8 mouse cellular contexts compared by ENCODE assay signal in the genomic region with DNA sequence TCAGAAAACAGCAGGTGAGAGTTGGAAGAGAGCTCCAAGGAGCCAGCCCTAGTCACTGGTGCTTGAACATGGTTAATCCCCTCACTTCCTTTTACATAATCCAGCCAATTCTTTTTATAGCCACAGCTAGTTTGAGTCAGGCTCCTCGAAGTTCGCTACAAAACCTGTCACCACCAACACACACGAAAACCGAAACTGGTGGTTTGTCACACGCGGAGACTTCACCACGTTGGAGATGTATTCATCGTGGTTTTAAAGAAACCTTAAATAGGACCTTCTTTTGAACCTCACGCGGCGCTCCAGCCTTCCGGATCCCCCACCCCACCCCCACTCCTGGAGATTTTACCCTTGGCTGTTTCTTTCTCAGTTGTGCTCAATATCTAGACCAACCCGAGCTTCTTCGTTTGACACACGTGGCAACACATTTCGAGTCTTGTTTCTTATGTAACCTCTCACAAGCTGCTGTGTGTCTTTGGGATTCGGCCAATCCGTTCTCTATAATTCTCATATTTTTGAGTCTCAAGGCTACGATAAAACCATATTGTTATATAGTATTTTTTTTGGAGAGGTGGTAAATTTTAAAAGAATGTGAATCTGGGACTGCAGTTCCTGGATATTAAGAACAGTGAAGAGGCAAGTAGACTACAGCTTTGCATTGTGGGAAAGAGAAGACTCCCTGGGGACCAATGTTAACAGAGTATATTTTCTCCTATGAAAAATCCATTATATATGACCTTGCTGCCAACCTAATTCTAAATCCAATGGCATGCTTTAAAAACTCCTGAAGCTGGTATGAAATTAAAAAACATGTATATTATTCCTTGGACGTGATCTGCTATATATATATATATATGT. TPM values are rescaled to one million over a fixed set of nuclear protein-coding genes. Genes with fewer than 3 reads are reported as not detected.
DNase-seq lines count a peak whose midpoint lies in the region; ATAC-seq and TF ChIP-seq lines count a peak whose summit lies in the region.

No protein-coding gene starts in this region.

- H3K9me3 ChIP-seq in liver, embryonic 11.5 days (ENCODE audit: control insufficient read depth, low read length): no peaks in the 10 kb centered on the region

- H3K27ac ChIP-seq in cortical plate, adult 2 months (ENCODE audit: insufficient read depth, low read length): 0 out of 2 replicates have a peak overlapping the region, but pooled peaks have one; percentile 63
- peak overlapping the region; percentile 78 for H3K27ac ChIP-seq in heart, adult 2 months
- no peak overlapping the region; the same call in 1 of the 2 replicates for H3K27ac ChIP-seq in kidney, adult 2 months (ENCODE audit: insufficient read depth, low read depth, low read length)
- no peak overlapping the region for H3K27ac ChIP-seq in liver, embryonic 11.5 days (ENCODE audit: low read depth, low read length)

- peak overlapping the region; percentile 53 for H3K4me2 ChIP-seq in liver, embryonic 11.5 days

- no peaks in the 10 kb centered on the region for H3K79me2 ChIP-seq in heart, adult 2 months (replicated peaks; ENCODE audit: control insufficient read depth, insufficient read depth, low read length)

- peak overlapping the region; percentile 5 for H3K4me3 ChIP-seq in lung, adult 2 months (replicated peaks; ENCODE audit: extremely low read depth, low read depth, low read length)
- peak overlapping the region; percentile 3; the same call in 1 of the 2 replicates for H3K4me3 ChIP-seq in cortical plate, adult 2 months (ENCODE audit: insufficient read depth, low read length)
- H3K4me3 ChIP-seq in heart, adult 2 months: peak overlapping the region; percentile 56
- H3K4me3 ChIP-seq in kidney, adult 2 months (ENCODE audit: insufficient read depth, low read depth, low read length): peak overlapping the region; percentile 27
- H3K4me3 ChIP-seq in liver, embryonic 11.5 days (ENCODE audit: low read depth, low read length): peak overlapping the region; percentile 17; the same call in 1 of the 2 replicates

- no peaks in the 10 kb centered on the region for H3K4me1 ChIP-seq in lung, adult 2 months (ENCODE audit: control insufficient read depth, insufficient read depth, low read length)
- no peaks in the 10 kb centered on the region; the same call in 1 of the 2 replicates for H3K4me1 ChIP-seq in cortical plate, adult 2 months (ENCODE audit: control insufficient read depth, insufficient read depth, low read length)
- H3K4me1 ChIP-seq in heart, adult 2 months (ENCODE audit: control insufficient read depth, insufficient read depth, low read length): no peaks in the 10 kb centered on the region; the same call in 1 of the 2 replicates
- H3K4me1 ChIP-seq in kidney, adult 2 months (ENCODE audit: control insufficient read depth, insufficient read depth, low read length): no peaks in the 10 kb centered on the region
- no peaks in the 10 kb centered on the region for H3K4me1 ChIP-seq in liver, embryonic 11.5 days (replicated peaks; ENCODE audit: control insufficient read depth, insufficient read depth, low read length)

- no peak for TF ChIP-seq EP300 in heart, adult 2 months (IDR thresholded peaks at IDR 0.05; ENCODE audit: insufficient read depth, low read depth, low read length)

- H3K27me3 ChIP-seq in heart, adult 2 months (ENCODE audit: control insufficient read depth, insufficient read depth, low read length): no peaks in the 10 kb centered on the region
- no peaks in the 10 kb centered on the region for H3K27me3 ChIP-seq in kidney, adult 2 months (replicated peaks; ENCODE audit: control insufficient read depth, insufficient read depth, low read length)
- H3K27me3 ChIP-seq in liver, embryonic 11.5 days (replicated peaks; ENCODE audit: control insufficient read depth, insufficient read depth, low read length): no peaks in the 10 kb centered on the region

- TF ChIP-seq POLR2A in lung, adult 2 months (IDR thresholded peaks at IDR 0.05; ENCODE audit: borderline replicate concordance, extremely low read depth, low read depth, low read length): no peak
- TF ChIP-seq POLR2A in cortical plate, adult 2 months (IDR thresholded peaks at IDR 0.05; ENCODE audit: extremely low read depth, insufficient read depth, low read length): no peak
- no peak for TF ChIP-seq POLR2A in heart, adult 2 months (IDR thresholded peaks at IDR 0.05; ENCODE audit: insufficient read depth, low read depth, low read length)
- TF ChIP-seq POLR2A in kidney, adult 2 months (IDR thresholded peaks at IDR 0.05; ENCODE audit: low read depth, low read length): no peak

- intact Hi-C loops in heart, adult 2 months (cut with DNase I): loop anchor here (2.0 to 5.0 kb wide), 2 partner anchors 46 to 57 kb away; no protein-coding TSS in a partner anchor

- H3K36me3 ChIP-seq in heart, adult 2 months (ENCODE audit: control insufficient read depth, insufficient read depth, low read length): no peaks in the 10 kb centered on the region
- no peaks in the 10 kb centered on the region for H3K36me3 ChIP-seq in kidney, adult 2 months (ENCODE audit: control insufficient read depth, insufficient read depth, low read length)
- H3K36me3 ChIP-seq in liver, embryonic 11.5 days (ENCODE audit: control insufficient read depth, insufficient read depth, low read length): no peaks in the 10 kb centered on the region

- 29% methylated on average over 20 of the region's 20 CpGs for WGBS in lung, adult 2 months
- WGBS in heart, adult 2 months: 17% methylated on average over 20 of the region's 20 CpGs
- WGBS in kidney, adult 2 months: 35% methylated on average over 20 of the region's 20 CpGs
- WGBS in liver, embryonic 11.5 days: 31% methylated on average over 20 of the region's 20 CpGs

- no peak for TF ChIP-seq CTCF in lung, adult 2 months (IDR thresholded peaks at IDR 0.05; ENCODE audit: insufficient read depth, low read length)
- no peak for TF ChIP-seq CTCF in cortical plate, adult 2 months (IDR thresholded peaks at IDR 0.05; ENCODE audit: extremely low read depth, insufficient read depth, low read length)
- TF ChIP-seq CTCF in heart, adult 2 months (IDR thresholded peaks at IDR 0.05): no peak
- no peak for TF ChIP-seq CTCF in kidney, adult 2 months (conservative IDR thresholded peaks at IDR 0.05; ENCODE audit: insufficient read depth, insufficient read length, low read depth, low read length)

- peak overlapping the region; percentile 51 for H3K9ac ChIP-seq in heart, adult 2 months (ENCODE audit: low read depth, low read length)
- H3K9ac ChIP-seq in liver, embryonic 11.5 days (ENCODE audit: low read depth, low read length): no peak overlapping the region

- no peak for DNase-seq in lung, adult 2 months
- DNase-seq in lung, postnatal 25 days (ENCODE audit: low spot score): no peak
- peak; percentile 39 to 46 for DNase-seq in heart, adult 2 months
- DNase-seq in kidney, adult 2 months: peak; percentile 33
- no peak for DNase-seq in liver, embryonic 11.5 days (ENCODE audit: low spot score)
- peak; percentile 21 for DNase-seq in retina, embryonic 14.5 days (ENCODE audit: low spot score)
- no peak for DNase-seq in urinary bladder, postnatal 4 days (ENCODE audit: low spot score in 2 of 2)

- ATAC-seq in liver, embryonic 11.5 days (replicated peaks; ENCODE audit: low FRiP score): no peak

RNA-seq across cellular contexts. Expression of a gene that starts 21.8 kb away (rescaled TPM):
- polyA plus RNA-seq in lung, adult 2 months (2012; rRNA removed): 21.0 and 27.8 TPM in 2 replicates
- 83.2 and 88.6 TPM in 2 replicates for polyA plus RNA-seq in cortical plate, adult 2 months (2012; rRNA removed)
- total RNA-seq in heart, adult 2 months (2021): 10 to 100 TPM; 20.5 to 27.6 TPM
- polyA plus RNA-seq in heart, adult 2 months (2012; rRNA removed): 19.0 and 32.2 TPM in 2 replicates
- polyA plus RNA-seq in kidney, adult 2 months (2012; rRNA removed): 15.9 and 16.5 TPM in 2 replicates
- polyA plus RNA-seq in liver, embryonic 11.5 days (2014; fragmentation: Nextera tagmentation; extraction: Ambion mirVana): 12.1 and 14.7 TPM in 2 replicates

Comparison
In these comparisons a context has a peak if more than half of its experiments do, and no peak if none do; other contexts are left out.
1. DNase-seq: peak in heart, adult 2 months (2 of 2), kidney, adult 2 months (single experiment) and retina, embryonic 14.5 days (single experiment); none in lung, adult 2 months (single experiment), lung, postnatal 25 days (single experiment), liver, embryonic 11.5 days (single experiment) and urinary bladder, postnatal 4 days (0 of 2).
2. H3K4me3 ChIP-seq: peak in every context shown above with its lines; median percentile 56 in heart, adult 2 months; 27 in kidney, adult 2 months; 17 in liver, embryonic 11.5 days; 5 in lung, adult 2 months; 3 in cortical plate, adult 2 months.
3. H3K27ac ChIP-seq: peak in cortical plate, adult 2 months (single experiment) and heart, adult 2 months (single experiment); none in kidney, adult 2 months (single experiment) and liver, embryonic 11.5 days (single experiment).